Mouse (Mus musculus): ENCODE measurements around the gene Shld1. TPM values are rescaled to one million over a fixed set of nuclear protein-coding genes. Genes with fewer than 3 reads are reported as not detected.

The Shld1 gene
- total RNA-seq, 2 experiments from 2014 or later = 8.5 to 11.8 TPM

DNA sequence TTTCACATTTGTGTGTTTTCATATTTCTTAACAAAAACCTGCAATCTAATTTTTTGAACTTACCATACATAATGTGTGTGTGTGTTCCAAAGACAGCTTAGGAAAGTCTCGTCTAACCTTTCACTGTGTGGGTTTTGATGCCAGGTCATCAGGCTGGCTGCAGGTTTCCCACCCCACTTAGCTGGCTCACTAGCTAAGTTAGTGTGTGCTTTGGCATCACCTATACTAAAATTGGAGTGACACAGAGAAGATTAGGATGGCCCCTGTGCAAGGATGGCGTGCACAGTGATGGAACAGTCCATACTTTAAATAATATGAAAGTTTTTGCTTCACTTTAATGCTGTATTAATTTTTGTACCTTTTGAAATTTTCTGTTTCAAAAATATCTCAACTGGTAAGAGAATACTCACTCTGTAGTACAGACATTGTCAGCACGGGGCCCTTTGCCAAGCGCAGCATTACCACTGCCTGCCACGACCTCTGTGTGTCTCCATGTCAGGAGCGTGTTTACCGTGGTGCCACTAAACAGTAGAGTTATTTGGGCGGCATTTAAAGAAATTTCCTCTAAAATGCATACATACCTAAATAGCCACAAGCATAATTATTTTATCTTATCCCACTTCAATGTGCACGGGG is 30.3 kb downstream of the Shld1 start:
- intact Hi-C loops (cut with DNase I) = loop anchor here (1.0 to 2.0 kb wide), 2 partner anchors 40 to 64 kb away; partner anchors contain the start of gene Chgb
- DNase-seq (ENCODE audit: low spot score in 2 of 2) = no peak

- intact Hi-C loops (cut with DNase I) = loop anchor here (1.0 to 2.0 kb wide), 2 partner anchors 40 to 63 kb away; partner anchors contain the start of gene Chgb
Measured at GRCm38 (mm10) chr2:132717537-132717912, 30.8 kb downstream of the Shld1 start.

DNA sequence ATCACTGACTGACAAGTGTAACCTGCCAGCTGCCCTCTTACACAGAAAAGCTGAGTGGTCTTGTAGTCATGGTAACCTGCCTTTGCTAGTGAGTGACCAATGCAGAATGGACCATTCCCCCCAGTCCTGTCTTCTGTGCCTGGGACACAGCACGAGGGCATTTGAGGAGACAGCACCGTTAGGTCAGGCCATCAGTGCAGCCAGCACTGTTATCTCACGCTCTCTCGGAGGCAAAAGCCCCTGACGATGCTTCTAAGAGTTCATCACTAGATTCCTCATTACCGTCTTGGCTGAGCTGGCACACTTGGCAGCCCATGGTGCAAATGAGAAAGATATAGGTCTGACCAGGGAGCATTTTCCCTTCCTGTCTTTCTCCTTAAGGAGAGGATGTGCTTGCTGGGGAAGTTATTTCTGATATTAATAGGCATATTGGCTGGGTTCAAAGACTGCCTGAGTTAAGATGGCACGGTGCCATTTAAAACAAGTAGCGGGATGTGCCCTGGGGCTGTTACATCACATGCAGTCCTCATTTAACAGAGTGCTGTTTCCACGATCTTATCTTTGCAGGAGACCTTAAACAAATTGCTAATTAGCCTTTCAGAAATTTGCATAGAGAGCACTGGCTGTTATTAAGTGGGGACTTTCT is 34.3 kb downstream of the Shld1 start:
- intact Hi-C loops (cut with DNase I) = no loop called here
- DNase-seq (ENCODE audit: low spot score in 2 of 2) = no peak

More at GRCm38 (mm10) chr2:132717537-132717912, 30.8 kb downstream of the Shld1 start:
- peak in 1 of 2 experiments; percentile 77 for DNase-seq (ENCODE audit: low spot score in 2 of 2)

GRCm38 (mm10) chr2:132721844-132722243 is 35.1 kb downstream of the Shld1 start:
- intact Hi-C loops (cut with DNase I) = no loop called here
- no peak for DNase-seq (ENCODE audit: low spot score in 2 of 2)

DNA sequence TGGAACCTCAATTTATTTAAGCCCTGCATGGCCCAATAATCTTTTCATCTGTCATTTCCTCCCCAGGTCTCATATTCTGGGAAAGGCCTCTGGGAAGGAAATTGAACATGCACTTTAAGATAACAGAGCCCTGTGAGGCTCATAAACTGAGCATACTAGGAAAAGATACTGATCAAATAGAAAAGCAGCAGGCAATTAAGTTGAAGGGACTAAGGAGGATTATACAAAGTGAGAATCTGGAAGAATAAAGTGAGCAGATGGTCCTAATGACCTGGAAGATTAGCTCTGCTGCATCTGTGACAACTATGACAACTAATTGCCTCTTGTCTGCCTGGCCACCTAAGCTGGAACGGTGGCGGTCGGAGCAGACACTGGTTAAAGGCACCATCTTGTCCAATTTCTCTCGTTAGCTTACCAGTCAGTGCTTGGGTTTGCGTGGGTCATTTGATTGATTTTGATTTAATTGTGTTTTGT is 37.3 kb downstream of the Shld1 start:
- intact Hi-C loops (cut with DNase I) = no loop called here
- no peak for DNase-seq (ENCODE audit: low spot score in 2 of 2)

- intact Hi-C loops (cut with DNase I) = no loop called here
- no peak for DNase-seq (ENCODE audit: low spot score in 2 of 2)
Measured at GRCm38 (mm10) chr2:132724561-132724960, 37.8 kb downstream of the Shld1 start.

GRCm38 (mm10) chr2:132725376-132725905 is 38.7 kb downstream of the Shld1 start:
- no peak for DNase-seq (ENCODE audit: low spot score in 2 of 2)
- intact Hi-C loops (cut with DNase I) = no loop called here

- intact Hi-C loops (cut with DNase I) = no loop called here
- no peak for DNase-seq (ENCODE audit: low spot score in 2 of 2)
Measured at GRCm38 (mm10) chr2:132726156-132726555, 39.4 kb downstream of the Shld1 start.

DNA sequence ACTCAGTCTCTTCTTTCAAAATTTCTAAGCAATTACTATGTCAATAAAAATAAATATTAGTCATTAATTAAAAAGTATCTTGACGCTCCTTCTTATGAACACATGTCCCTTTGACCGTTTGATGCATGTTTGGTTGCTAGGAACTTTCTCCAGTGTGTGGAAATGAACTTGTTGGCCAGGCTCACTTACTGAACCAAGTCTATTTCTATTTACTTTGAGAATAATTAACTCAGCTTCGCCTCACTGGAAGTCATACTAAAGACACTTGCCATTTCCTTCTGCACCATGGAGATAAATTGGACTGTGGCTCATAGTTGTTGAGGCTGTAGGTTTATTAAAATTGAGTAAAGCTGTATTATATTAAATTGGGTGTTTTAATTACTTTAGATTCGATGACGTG is 46.2 kb downstream of the Shld1 start:
- no peak for DNase-seq (ENCODE audit: low spot score in 2 of 2)
- intact Hi-C loops (cut with DNase I) = no loop called here

DNA sequence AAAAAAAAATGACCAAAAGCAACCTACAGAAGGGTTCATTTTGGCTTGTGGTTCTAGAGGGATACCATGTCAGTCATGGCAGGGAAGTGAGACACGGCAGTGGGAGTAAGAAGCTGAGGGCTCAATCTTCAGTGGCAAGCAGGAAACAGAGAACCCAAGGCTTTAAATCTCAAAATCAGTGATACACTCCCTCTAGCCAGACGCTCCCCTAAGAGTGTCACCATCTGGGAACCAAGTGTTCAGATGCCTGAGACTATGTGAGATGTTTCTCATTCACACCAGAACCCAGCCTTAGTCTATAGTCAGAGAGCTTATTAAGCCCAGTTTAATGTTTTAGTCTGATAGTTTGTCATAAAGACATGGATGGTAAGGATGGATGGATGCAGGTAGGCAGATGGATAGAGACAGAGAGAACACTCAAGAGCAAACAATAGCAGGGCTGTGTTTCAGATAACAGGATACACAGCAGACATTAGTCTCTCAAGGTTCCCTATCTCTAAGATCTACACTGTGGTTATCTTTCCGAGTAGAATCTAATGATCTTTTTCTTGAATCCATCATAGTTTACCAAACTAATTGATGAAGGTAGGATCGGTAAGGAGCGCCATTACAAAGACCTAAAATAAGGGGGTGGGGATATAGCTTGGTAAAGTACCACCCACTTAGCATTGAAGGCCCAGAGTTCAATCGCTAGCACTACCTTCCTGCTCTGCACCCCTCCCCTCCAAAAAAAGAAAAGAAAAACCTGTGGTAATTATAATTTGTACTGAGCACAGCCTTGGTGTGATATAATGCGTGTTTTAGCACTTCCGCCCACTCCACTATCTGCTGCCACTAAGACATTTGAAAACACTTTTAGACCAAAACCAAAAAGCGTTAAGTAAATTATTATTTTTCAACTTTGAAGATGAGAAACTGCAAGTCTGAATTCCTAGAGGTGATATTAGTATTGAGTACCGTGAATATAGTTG is 47.2 kb downstream of the Shld1 start:
- DNase-seq (ENCODE audit: low spot score in 2 of 2) = no peak
- intact Hi-C loops (cut with DNase I) = no loop called here

- intact Hi-C loops (cut with DNase I) = no loop called here
- no peak for DNase-seq (ENCODE audit: low spot score in 2 of 2)
Measured at GRCm38 (mm10) chr2:132738816-132739432, 52.2 kb downstream of the Shld1 start.

DNA sequence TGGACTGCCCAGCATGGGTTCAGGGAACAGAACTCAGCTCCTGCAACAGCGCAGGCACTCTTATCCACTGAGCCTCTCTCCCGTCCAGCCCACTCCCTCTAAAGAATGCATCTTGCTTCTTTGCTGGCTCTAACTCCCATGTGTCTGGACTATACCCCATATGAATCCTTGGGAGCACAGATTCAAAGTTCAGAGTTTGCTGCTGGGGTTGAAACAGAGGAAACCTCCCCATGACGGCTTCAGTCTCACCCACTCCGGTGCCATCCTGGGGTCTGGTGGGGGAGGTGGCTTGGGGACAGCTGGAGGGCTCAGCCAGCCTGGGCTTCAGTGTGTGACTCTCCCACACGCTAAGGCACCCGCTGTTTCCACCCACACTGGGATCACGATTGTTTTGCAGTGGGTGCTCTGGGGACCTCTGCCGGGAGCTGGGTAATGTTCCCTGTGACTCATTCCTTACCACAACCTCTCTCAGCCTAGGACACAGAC is 55.2 kb downstream of the Shld1 start:
- intact Hi-C loops (cut with DNase I) = no loop called here
- DNase-seq (ENCODE audit: low spot score in 2 of 2) = peak; percentile 61 to 90

DNA sequence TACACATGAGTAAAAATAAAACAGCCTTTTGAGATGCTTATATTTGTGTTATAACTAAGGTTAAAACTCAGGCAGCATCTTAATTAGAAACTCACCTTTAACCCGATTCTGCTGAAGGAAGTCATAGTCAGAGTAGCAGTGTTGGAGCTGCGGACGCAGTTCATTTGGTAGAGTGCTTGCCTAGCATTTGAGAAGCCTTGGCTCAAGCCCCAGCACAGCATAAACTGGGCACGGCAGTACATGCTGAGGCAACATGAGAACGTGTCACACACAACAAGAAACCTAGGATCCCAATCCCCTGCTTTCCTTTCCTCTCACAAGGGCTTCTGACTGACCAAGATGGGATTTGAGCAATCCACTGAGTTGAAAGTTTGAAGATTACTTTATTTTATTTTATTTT is 58.1 kb downstream of the Shld1 start:
- DNase-seq (ENCODE audit: low spot score in 2 of 2) = no peak
- intact Hi-C loops (cut with DNase I) = no loop called here

GRCm38 (mm10) chr2:132746108-132746507 is 59.4 kb downstream of the Shld1 start:
- intact Hi-C loops (cut with DNase I) = no loop called here
- no peak for DNase-seq (ENCODE audit: low spot score in 2 of 2)

DNA sequence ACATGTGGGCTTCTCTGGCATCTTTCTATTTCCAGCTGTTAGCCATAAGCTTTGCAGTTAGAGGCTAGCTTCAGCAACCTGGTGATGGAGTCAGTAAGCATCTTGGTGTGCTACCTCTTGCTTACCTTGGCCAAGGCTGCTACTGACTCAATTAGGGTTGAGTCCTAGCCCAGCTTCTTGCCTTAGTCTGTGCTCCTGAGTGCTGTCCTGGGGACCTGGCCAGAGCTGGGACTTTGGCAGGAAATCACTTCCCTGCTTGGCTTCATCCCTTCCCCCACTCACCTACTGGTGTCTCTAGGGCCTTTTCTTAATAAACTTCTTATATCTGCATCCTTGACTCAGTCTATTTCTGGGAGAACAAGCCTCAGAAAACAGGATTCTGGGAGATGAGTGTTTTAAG is 64.0 kb downstream of the Shld1 start:
- no peak for DNase-seq (ENCODE audit: low spot score in 2 of 2)
- intact Hi-C loops (cut with DNase I) = no loop called here

GRCm38 (mm10) chr2:132751141-132752066 is 64.7 kb downstream of the Shld1 start:
- intact Hi-C loops (cut with DNase I) = no loop called here
- DNase-seq (ENCODE audit: low spot score in 2 of 2) = peak; percentile 37 to 81

DNA sequence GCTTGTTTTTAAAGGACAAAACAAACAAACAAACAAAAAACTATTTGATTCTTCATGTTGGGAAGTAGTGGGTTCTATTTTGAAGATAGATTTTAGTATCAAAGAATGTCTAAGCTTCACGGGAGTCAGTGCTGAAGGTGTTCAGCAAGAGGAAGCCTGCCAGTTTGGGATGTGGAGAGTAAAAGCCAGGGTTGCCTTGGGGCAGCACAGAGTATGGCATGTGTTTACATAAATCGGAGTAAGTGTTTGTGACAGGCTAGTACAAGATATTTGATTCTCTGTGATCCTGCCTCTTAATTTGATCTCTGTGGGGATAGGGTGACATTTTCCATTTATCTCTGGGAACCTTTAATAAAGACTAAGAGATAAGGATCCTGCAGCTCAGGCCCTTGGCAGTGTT is 65.7 kb downstream of the Shld1 start:
- intact Hi-C loops (cut with DNase I) = no loop called here
- no peak for DNase-seq (ENCODE audit: low spot score in 2 of 2)

DNA sequence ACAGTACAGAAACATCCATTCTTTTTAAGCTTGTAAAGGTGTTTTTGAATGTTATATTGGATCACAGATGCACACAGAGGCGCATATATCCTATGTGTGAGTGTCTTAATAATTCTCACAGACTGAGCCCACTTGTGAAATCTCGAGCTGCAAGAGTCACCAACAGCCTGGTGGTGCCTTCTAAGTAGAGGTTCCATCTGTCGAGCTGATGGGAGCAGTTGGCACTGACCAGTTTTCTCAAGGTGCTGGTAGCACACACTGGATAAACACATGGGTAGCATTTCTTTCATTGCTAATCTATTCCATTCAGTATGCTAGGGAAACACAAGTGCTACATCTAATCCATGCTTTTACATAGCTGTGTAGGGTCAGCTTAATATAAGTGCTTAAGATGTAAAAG is 66.4 kb downstream of the Shld1 start:
- DNase-seq (ENCODE audit: low spot score in 2 of 2) = no peak
- intact Hi-C loops (cut with DNase I) = no loop called here

All from left cerebral cortex, postnatal 25 days (tissue).